Mouse (Mus musculus) embryonic facial prominence, embryonic 14.5 days (tissue): Measurements from ENCODE around the gene Gm10271. TPM values are rescaled to one million over a fixed set of nuclear protein-coding genes. Genes with fewer than 3 reads are reported as not detected.

Experiments
- ATAC-seq: fragments of 200-750 bp; cut with Nextera tagmentation; 2 replicates; pipeline ENCODE4 v1.8.0; 2017; ENCODE audit warnings: low read depth, moderate number of reproducible peaks, moderate TSS enrichment
- DNase-seq: peaks from one replicate; pipeline ENCODE4 v3.0.0-alpha.2; 2015; ENCODE audit warnings: low spot score
- H3K27ac ChIP-seq: fragments of 300-500 bp; sonication (generic); replicated peaks from 2 replicates; pipeline ENCODE4 v1.5.1; 2014; ENCODE audit warnings: low read depth, mild to moderate bottlenecking, low read length, moderate library complexity
- H3K27me3 ChIP-seq: fragments of 300-500 bp; sonication (generic); replicated peaks from 2 replicates; pipeline ENCODE4 v1.6.1; 2014; ENCODE audit warnings: low read length; ENCODE audit not compliant: control insufficient read depth, insufficient read depth
- H3K36me3 ChIP-seq: fragments of 300-500 bp; sonication (generic); 2 replicates; pipeline ENCODE4 v1.6.1; 2014; ENCODE audit warnings: low read length, mixed read lengths; ENCODE audit not compliant: control insufficient read depth, insufficient read depth
- H3K4me1 ChIP-seq: fragments of 300-500 bp; sonication (generic); 2 replicates; pipeline ENCODE4 v1.6.1; 2014; ENCODE audit warnings: antibody characterized with exemption, low read length; ENCODE audit not compliant: control insufficient read depth, insufficient read depth
- H3K4me2 ChIP-seq: fragments of 300-500 bp; sonication (generic); 2 replicates; pipeline ENCODE4 v1.6.1; 2014; ENCODE audit warnings: low read depth, mild to moderate bottlenecking, low read length, moderate library complexity, mixed read lengths
- H3K4me3 ChIP-seq: fragments of 300-500 bp; sonication (generic); 2 replicates; pipeline ENCODE4 v1.5.1; 2014; ENCODE audit warnings: low read depth, mild to moderate bottlenecking, low read length
- H3K9ac ChIP-seq: fragments of 300-500 bp; sonication (generic); 2 replicates; pipeline ENCODE4 v1.6.1; 2014; ENCODE audit warnings: low read depth, mild to moderate bottlenecking, low read length, moderate library complexity, mixed read lengths
- H3K9me3 ChIP-seq: fragments of 300-500 bp; sonication (generic); 2 replicates; pipeline ENCODE4 v1.6.1; 2016; ENCODE audit warnings: low read length; ENCODE audit not compliant: control insufficient read depth
- WGBS: fragments of 180-500 bp; shearing (Covaris S2); extraction: QIAGEN DNeasy Blood & Tissue Kit; methylation state at CpG from one replicate; pipeline ENCODE4 v1.1.7; 2014; 5-methylcytosine and 5-hydroxymethylcytosine counted together
- polyA plus RNA-seq: library from polyadenylated mRNA; unstranded; fragments of >200 nt; fragmentation: Nextera tagmentation; extraction: Ambion mirVana; gene quantifications from 2 replicates; pipeline ENCODE4 v1.2.1, GENCODE M21; 2014

Gene Gm10271
- polyA plus RNA-seq, 1 experiment from 2014 or later = not detected

- DNase-seq = no peak
Measured at GRCm38 (mm10) chr10:116933794-116934193, 38.6 kb downstream of the Gm10271 start.

GRCm38 (mm10) chr10:116932418-116932817 lies 40.0 kb downstream of the Gm10271 start:
- H3K4me2 ChIP-seq = no peak overlapping the region
- H3K9ac ChIP-seq = no peak overlapping the region
- no peak overlapping the region for H3K4me3 ChIP-seq
- H3K9me3 ChIP-seq = no peaks in the 10 kb centered on the region
- no peak for ATAC-seq
- no peaks in the 10 kb centered on the region for H3K27me3 ChIP-seq
- no peaks in the 10 kb centered on the region for H3K4me1 ChIP-seq
- peaks cover 46% of the 10 kb centered on the region for H3K36me3 ChIP-seq
- WGBS = 86% methylated on average over 13 of the region's 13 CpGs
- no peak for DNase-seq
- H3K27ac ChIP-seq = no peak overlapping the region

More at GRCm38 (mm10) chr10:116933794-116934193, 38.6 kb downstream of the Gm10271 start:
- WGBS = 92% methylated on average over 7 of the region's 7 CpGs
- Histone ChIP-seq H3K4me2 (no peak overlapping the region), H3K27ac (no peak overlapping the region), H3K36me3 (peaks cover 53% of the 10 kb centered on the region), H3K27me3 (no peaks in the 10 kb centered on the region), H3K9me3 (no peaks in the 10 kb centered on the region), H3K4me3 (no peak overlapping the region), H3K9ac (no peak overlapping the region), H3K4me1 (no peaks in the 10 kb centered on the region)
- no peak for ATAC-seq

- Histone ChIP-seq H3K27ac (no peak overlapping the region), H3K4me2 (no peak overlapping the region), H3K4me3 (no peak overlapping the region), H3K36me3 (peaks cover 46% of the 10 kb centered on the region), H3K9me3 (no peaks in the 10 kb centered on the region), H3K27me3 (no peaks in the 10 kb centered on the region), H3K9ac (no peak overlapping the region), H3K4me1 (no peaks in the 10 kb centered on the region)
- DNase-seq (no peak), ATAC-seq (0 out of 2 replicates have a peak, but pooled peaks have one; percentile 30)
- 84% methylated on average over 15 of the region's 15 CpGs for WGBS
Measured at GRCm38 (mm10) chr10:116931497-116932179, 40.8 kb downstream of the Gm10271 start.

DNA sequence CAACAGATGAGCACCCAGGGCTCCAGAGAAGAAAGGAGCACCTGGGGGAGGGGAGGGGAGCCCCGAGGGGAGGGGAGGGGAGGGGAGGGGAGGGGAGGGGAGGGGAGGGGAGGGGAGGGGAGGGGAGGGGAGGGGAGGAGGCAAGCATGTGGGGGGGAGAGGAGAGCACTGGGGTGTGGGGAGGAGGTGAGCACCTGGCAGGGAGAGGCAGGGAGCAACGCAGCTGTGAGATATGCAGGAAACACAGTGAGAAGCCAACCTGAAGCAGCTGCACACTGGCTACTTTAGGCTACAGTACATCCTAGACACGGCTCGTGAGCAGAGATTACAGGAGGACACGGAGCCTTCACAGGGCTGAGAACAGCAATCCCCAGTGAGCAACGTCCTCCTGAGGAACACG lies 41.5 kb downstream of the Gm10271 start:
- Histone ChIP-seq H3K4me2 (no peak overlapping the region), H3K9ac (no peak overlapping the region), H3K4me3 (no peak overlapping the region), H3K27me3 (no peaks in the 10 kb centered on the region), H3K9me3 (no peaks in the 10 kb centered on the region), H3K27ac (no peak overlapping the region), H3K4me1 (no peaks in the 10 kb centered on the region), H3K36me3 (peaks cover 44% of the 10 kb centered on the region)
- 81% methylated on average over 6 of the region's 7 CpGs for WGBS
- DNase-seq (no peak), ATAC-seq (no peak; the same call in 1 of the 2 replicates)

GRCm38 (mm10) chr10:116930506-116930905 lies 41.9 kb downstream of the Gm10271 start:
- H3K9me3 ChIP-seq = no peaks in the 10 kb centered on the region
- ATAC-seq = no peak
- no peaks in the 10 kb centered on the region for H3K4me1 ChIP-seq
- 69% methylated on average over 7 of the region's 7 CpGs for WGBS
- DNase-seq = no peak
- H3K4me2 ChIP-seq = no peak overlapping the region
- H3K36me3 ChIP-seq = peaks cover 45% of the 10 kb centered on the region
- no peak overlapping the region for H3K4me3 ChIP-seq
- no peak overlapping the region for H3K9ac ChIP-seq
- no peak overlapping the region for H3K27ac ChIP-seq
- H3K27me3 ChIP-seq = no peaks in the 10 kb centered on the region

DNA sequence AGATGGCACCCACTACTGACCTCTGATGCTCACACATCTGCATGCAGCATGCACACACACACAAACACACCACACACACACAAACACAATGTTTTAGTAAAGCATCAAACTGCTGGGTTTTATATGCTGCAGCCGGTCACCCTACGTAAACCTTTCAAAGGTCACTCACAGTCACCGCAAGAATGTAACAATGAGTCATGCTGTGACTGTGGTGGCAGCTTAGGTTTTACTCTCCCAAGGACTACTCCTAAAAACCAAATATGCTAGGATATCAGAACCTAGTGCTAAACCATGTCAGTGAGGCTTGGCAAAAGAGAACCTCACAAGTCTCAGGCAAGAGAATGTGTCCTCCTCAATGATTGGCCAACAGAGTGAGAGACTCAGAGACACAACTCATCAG lies 43.6 kb downstream of the Gm10271 start:
- Histone ChIP-seq H3K4me2 (no peak overlapping the region), H3K36me3 (peaks cover 55% of the 10 kb centered on the region)
- 93% methylated on average over 3 of the region's 3 CpGs for WGBS

DNA sequence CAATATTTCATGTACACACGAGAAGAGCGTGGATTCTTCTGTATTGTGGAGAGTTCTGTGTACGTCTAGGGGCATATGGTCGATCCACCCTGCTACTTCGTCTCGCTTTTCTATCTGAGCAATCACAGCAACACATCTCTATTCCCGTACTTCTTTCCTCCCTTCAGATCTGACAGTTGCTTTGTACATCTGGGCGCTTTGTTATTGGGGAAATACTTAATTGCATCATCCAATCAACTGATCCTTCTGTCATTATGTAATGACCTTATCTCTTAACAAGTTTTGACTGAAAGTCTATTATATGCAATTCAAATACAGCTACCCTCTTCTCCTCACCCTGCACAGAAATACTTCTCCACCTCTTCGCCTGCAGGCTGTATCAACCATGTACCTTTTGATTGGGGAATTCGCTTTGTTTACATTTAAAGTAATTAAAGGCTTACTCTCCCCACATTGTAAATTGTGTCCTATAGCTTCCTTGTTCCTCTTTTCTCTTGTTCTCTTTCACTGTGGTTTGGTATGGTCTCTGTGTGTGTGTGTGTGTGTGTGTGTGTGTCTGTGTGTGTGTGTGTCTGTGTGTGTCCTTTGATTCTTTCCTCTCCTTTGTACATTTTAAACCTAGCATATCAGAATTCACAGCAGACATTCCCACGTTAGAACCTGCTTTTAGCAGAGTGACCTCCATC lies 45.8 kb downstream of the Gm10271 start:
- no peak overlapping the region for H3K4me3 ChIP-seq
- ATAC-seq = no peak
- no peak overlapping the region for H3K4me2 ChIP-seq
- no peak overlapping the region for H3K9ac ChIP-seq
- no peak overlapping the region for H3K27ac ChIP-seq
- no peaks in the 10 kb centered on the region for H3K27me3 ChIP-seq
- H3K9me3 ChIP-seq = no peaks in the 10 kb centered on the region
- H3K4me1 ChIP-seq = no peaks in the 10 kb centered on the region
- WGBS = 79% methylated on average over 11 of the region's 11 CpGs
- peaks cover 55% of the 10 kb centered on the region for H3K36me3 ChIP-seq
- DNase-seq = no peak

More for the DNA sequence above, 43.6 kb downstream of the Gm10271 start:
- no peak overlapping the region for H3K27ac ChIP-seq
- H3K4me1 ChIP-seq = no peaks in the 10 kb centered on the region
- no peaks in the 10 kb centered on the region for H3K27me3 ChIP-seq
- H3K4me3 ChIP-seq = no peak overlapping the region
- H3K9ac ChIP-seq = no peak overlapping the region
- no peak for DNase-seq
- no peak for ATAC-seq
- H3K9me3 ChIP-seq = no peaks in the 10 kb centered on the region

- Histone ChIP-seq H3K4me2 (no peak overlapping the region), H3K9ac (no peak overlapping the region), H3K36me3 (peaks cover 52% of the 10 kb centered on the region), H3K27me3 (no peaks in the 10 kb centered on the region), H3K4me3 (no peak overlapping the region), H3K27ac (no peak overlapping the region), H3K4me1 (no peaks in the 10 kb centered on the region), H3K9me3 (no peaks in the 10 kb centered on the region)
- 91% methylated on average over 19 of the region's 19 CpGs for WGBS
- ATAC-seq = no peak
- DNase-seq = no peak
Measured at GRCm38 (mm10) chr10:116923651-116924495, 48.5 kb downstream of the Gm10271 start.
